Mouse (Mus musculus) hindbrain, embryonic 11.5 days (tissue): ENCODE results near the gene Deaf1. TPM values are rescaled to one million over a fixed set of nuclear protein-coding genes. Genes with fewer than 3 reads are reported as not detected.
A peak's percentile ranks its signal among the peaks of the same experiment; 100 is the strongest.

Experiments
- ATAC-seq: fragments of 200-750 bp; cut with Nextera tagmentation; 2 replicates; pipeline ENCODE4 v1.8.0; 2017; ENCODE audit warnings: mild to moderate bottlenecking, moderate TSS enrichment, moderate library complexity; ENCODE audit not compliant: low FRiP score
- DNase-seq: peaks from one replicate; pipeline ENCODE4 v3.0.0-alpha.2; 2015; ENCODE audit warnings: low spot score
- H3K27ac ChIP-seq: fragments of 300-500 bp; sonication (generic); 2 replicates; pipeline ENCODE4 v1.5.1; 2014; ENCODE audit warnings: mild to moderate bottlenecking, low read depth, low read length
- H3K27me3 ChIP-seq: fragments of 300-500 bp; sonication (generic); 2 replicates; pipeline ENCODE4 v1.6.1; 2014; ENCODE audit warnings: mild to moderate bottlenecking, low read length, moderate library complexity, mixed read lengths; ENCODE audit not compliant: control insufficient read depth, insufficient read depth
- H3K36me3 ChIP-seq: fragments of 300-500 bp; sonication (generic); 2 replicates; pipeline ENCODE4 v1.6.1; 2014; ENCODE audit warnings: mild to moderate bottlenecking, low read length, moderate library complexity, mixed read lengths; ENCODE audit not compliant: control insufficient read depth, insufficient read depth
- H3K4me1 ChIP-seq: fragments of 300-500 bp; sonication (generic); replicated peaks from 2 replicates; pipeline ENCODE4 v1.6.1; 2014; ENCODE audit warnings: low read length, mixed read lengths; ENCODE audit not compliant: control insufficient read depth, insufficient read depth
- H3K4me2 ChIP-seq: fragments of 300-500 bp; sonication (generic); replicated peaks from 2 replicates; pipeline ENCODE4 v1.6.1; 2014; ENCODE audit warnings: mild to moderate bottlenecking, low read depth, low read length
- H3K4me3 ChIP-seq: fragments of 300-500 bp; sonication (generic); 2 replicates; pipeline ENCODE4 v1.5.1; 2014; ENCODE audit warnings: low read depth, low read length
- H3K9ac ChIP-seq: fragments of 300-500 bp; sonication (generic); 2 replicates; pipeline ENCODE4 v1.6.1; 2014; ENCODE audit warnings: low read depth, low read length
- H3K9me3 ChIP-seq: fragments of 300-500 bp; sonication (generic); 2 replicates; pipeline ENCODE4 v1.6.1; 2016; ENCODE audit warnings: low read length; ENCODE audit not compliant: control insufficient read depth
- WGBS: fragments of 180-500 bp; shearing (Covaris S2); extraction: QIAGEN DNeasy Blood & Tissue Kit; methylation state at CpG from one replicate; pipeline ENCODE4 v1.1.7; 2014; 5-methylcytosine and 5-hydroxymethylcytosine counted together
- polyA plus RNA-seq: library from polyadenylated mRNA; unstranded; fragments of >200 nt; fragmentation: Nextera tagmentation; extraction: Ambion mirVana; gene quantifications from 2 replicates; pipeline ENCODE4 v1.2.1, GENCODE M21; 2014

Deaf1 gene
- polyA plus RNA-seq, 1 experiment from 2014 or later = 75.9 TPM

DNA sequence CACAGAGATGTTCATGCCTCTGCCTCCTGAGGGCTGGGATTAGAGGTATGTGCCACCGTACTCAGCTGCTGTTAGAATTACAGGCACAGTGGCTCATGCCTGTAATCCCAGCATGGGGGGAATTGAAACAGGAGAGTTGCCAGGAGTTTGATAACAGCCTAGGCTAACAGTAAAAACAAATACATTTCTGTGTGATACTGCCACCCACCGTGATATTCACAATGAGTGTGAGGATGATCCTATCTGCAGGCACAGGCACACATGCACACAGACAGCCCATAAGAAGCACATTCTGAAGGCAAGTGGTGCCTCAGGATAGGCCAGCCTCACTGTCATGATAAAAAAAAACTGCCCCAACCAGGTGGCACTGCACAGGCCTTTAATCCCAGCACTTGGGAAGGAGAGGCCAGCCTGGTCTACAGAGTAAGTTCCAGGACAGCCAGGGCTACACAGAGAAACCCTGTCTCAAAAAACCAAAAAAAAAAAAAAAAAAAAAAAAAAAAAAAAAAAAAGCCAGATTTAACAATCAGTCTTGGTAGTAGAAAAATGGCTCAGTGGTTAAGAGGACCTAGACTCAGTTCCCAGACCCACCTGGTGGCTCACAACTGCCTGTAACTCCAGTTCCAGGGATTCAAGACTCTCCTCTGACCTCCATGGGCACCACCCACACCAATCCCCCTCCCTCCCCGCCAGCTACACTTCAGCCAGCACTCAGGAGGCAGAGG, 29.4 kb downstream of the Deaf1 start:
- DNase-seq = no peak
- whole genome bisulfite sequencing = 88% methylated on average over 3 of the region's 3 CpGs
- Histone ChIP-seq H3K4me2 (no peak overlapping the region), H3K36me3 (0 out of 2 replicates have a peak, but pooled peaks cover 3% of the 10 kb centered on the region), H3K4me1 (peaks cover 4% of the 10 kb centered on the region), H3K9me3 (no peaks in the 10 kb centered on the region), H3K27ac (no peak overlapping the region), H3K4me3 (no peak overlapping the region), H3K9ac (no peak overlapping the region), H3K27me3 (peaks cover 28% of the 10 kb centered on the region)
- no peak for ATAC-seq

DNA sequence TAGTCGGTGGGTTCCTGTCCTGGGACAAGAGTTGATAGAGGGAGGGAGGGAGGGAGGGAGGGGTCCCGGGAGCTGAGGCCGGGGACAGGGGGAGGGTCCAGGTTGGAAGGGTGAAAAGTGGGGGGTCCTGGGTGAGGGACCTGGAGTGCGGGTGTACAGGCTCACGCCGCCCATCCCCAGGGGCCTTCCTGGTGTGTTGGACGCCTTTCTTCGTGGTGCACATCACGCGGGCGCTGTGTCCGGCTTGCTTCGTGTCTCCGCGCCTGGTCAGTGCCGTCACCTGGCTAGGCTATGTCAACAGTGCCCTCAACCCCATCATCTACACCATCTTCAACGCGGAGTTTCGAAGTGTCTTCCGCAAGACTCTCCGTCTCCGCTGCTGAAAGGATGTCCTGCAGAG, 33.0 kb downstream of the Deaf1 start:
- Histone ChIP-seq H3K9ac (no peak overlapping the region), H3K4me3 (peak overlapping the region; percentile 35), H3K27me3 (peaks cover 58% of the 10 kb centered on the region), H3K4me2 (peak overlapping the region; percentile 65), H3K4me1 (peaks cover 7% of the 10 kb centered on the region), H3K36me3 (0 out of 2 replicates have a peak, but pooled peaks cover 3% of the 10 kb centered on the region), H3K9me3 (no peaks in the 10 kb centered on the region), H3K27ac (no peak overlapping the region)
- DNase-seq (peak; percentile 37), ATAC-seq (peak; percentile 15; the same call in 1 of the 2 replicates)
- 8% methylated on average over 22 of the region's 22 CpGs for WGBS

DNA sequence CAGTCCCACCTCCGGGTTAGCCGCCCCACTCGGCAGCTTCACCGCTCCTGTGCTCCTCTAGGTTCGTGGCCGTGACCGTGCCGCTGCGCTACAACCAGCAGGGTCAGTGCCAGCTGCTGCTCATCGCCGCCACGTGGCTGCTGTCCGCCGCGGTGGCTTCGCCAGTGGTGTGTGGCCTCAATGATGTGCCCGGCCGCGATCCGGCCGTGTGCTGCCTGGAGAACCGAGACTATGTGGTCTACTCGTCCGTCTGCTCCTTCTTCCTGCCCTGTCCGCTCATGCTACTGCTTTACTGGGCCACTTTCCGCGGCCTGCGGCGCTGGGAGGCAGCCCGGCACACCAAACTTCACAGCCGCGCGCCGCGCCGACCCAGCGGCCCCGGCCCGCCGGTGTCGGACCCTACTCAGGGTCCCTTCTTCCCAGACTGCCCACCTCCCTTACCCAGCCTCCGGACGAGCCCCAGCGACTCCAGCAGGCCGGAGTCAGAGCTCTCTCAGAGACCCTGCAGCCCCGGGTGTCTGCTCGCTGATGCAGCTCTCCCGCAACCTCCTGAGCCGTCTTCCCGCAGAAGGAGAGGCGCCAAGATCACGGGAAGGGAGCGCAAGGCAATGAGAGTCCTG, 33.5 kb downstream of the Deaf1 start:
- H3K27me3 ChIP-seq = peaks cover 58% of the 10 kb centered on the region
- peak overlapping the region; percentile 65 for H3K4me2 ChIP-seq
- DNase-seq (peak; percentile 64), ATAC-seq (peak; percentile 43; the same call in 1 of the 2 replicates)
- no peak overlapping the region for H3K27ac ChIP-seq
- peak overlapping the region; percentile 35 for H3K4me3 ChIP-seq
- peaks cover 7% of the 10 kb centered on the region for H3K4me1 ChIP-seq
- no peaks in the 10 kb centered on the region for H3K9me3 ChIP-seq
- under 1% methylated on average over 52 of the region's 53 CpGs for WGBS
- 0 out of 2 replicates have a peak overlapping the region, but pooled peaks have one; percentile 1 for H3K9ac ChIP-seq
- 0 out of 2 replicates have a peak, but pooled peaks cover 3% of the 10 kb centered on the region for H3K36me3 ChIP-seq

DNA sequence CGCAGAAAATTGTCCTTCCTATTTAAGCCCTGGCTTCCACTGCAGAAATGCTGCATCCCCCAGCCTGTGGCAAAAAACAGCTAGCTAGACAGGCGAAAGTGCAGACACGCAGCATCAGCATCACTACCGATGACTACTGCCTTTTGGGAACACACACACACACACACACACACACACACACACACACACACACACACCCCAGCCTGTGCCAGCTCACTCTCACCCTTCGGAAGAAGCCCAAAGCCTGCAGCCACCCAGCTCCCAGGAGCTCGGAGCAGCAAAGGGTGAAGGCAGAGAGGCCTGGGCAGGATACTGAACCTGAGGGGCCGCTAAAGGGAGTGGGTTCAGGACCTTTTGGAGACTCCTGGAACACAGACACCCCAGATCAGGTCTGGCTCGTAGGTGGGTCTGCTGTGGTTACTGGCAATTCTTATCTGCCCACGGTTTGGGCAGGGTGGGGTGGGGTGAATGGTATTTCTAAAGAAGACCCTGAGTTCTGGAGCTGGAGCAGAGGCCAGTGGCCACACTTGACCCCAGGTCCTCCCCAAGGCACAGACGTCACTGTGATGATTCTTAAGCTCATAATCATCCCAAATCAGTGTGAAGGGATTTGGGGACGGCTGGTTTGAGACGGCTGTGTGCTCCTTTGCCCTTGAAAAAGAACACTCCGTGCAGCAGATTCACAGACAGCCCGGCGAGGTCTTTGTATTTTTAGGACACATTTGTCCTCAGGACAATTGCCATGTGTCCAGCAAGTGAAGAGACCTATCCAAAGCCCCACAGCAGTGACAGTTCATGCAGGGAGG, 34.7 kb downstream of the Deaf1 start:
- peak; percentile 31 for DNase-seq
- H3K36me3 ChIP-seq = no peaks in the 10 kb centered on the region
- peak overlapping the region; percentile 37 for H3K4me3 ChIP-seq
- no peak for ATAC-seq
- no peak overlapping the region for H3K27ac ChIP-seq
- WGBS = 34% methylated on average over 15 of the region's 15 CpGs
- H3K4me2 ChIP-seq = peak overlapping the region; percentile 77
- no peaks in the 10 kb centered on the region for H3K9me3 ChIP-seq
- peaks cover 58% of the 10 kb centered on the region for H3K27me3 ChIP-seq
- peaks cover 7% of the 10 kb centered on the region for H3K4me1 ChIP-seq
- H3K9ac ChIP-seq = peak overlapping the region; percentile 67; the same call in 1 of the 2 replicates

DNA sequence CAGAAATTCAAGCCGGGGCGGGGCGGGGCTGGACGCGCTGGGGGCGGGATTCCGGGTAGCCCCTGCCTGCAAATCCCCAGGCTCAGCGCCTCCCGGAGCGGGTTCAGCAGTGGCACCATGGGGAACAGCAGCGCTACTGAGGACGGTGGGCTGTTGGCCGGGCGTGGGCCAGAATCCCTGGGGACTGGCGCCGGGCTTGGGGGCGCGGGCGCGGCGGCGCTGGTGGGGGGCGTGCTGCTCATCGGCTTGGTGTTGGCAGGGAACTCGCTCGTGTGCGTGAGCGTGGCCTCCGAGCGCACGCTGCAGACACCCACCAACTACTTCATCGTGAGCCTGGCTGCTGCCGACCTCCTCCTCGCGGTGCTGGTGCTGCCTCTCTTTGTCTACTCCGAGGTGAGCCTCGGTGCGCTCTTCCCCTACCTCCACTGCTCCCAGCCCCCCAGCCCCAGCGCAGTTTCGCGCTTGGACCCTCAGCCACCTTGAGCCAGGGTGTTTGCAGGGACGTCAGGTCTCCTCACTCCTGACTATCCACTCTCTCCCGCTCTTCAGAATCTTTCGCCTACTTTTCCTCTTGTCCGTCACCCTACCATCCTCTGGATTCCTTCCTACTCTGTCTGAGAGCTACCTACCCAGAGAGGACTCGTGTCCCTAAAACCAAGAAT, 35.4 kb downstream of the Deaf1 start, which contains the start of gene Drd4:
Gene Drd4 (plus strand): TSS at position 86 of the 662 bp plus-strand sequence.
- Histone ChIP-seq H3K27me3 (peaks cover 58% of the 10 kb centered on the region), H3K4me2 (peak within 1 kb of the TSS; percentile 77), H3K9me3 (no peaks in the 10 kb centered on the region), H3K4me1 (peaks cover 7% of the 10 kb centered on the region), H3K4me3 (peak within 1 kb of the TSS; percentile 37), H3K27ac (no peak within 1 kb of the TSS), H3K9ac (peak within 1 kb of the TSS; percentile 67; the same call in 1 of the 2 replicates), H3K36me3 (no peaks in the 10 kb centered on the region)
- ATAC-seq (peak; percentile 48; the same call in 1 of the 2 replicates), DNase-seq (peak; percentile 53)
- 2% methylated on average over 45 of the region's 46 CpGs for WGBS

GRCm38 (mm10) chr7:141288042-141288441, 39.4 kb downstream of the Deaf1 start:
- no peak overlapping the region for H3K9ac ChIP-seq
- no peak for DNase-seq
- no peak overlapping the region for H3K4me3 ChIP-seq
- no peak for ATAC-seq
- no peak overlapping the region for H3K27ac ChIP-seq
- H3K27me3 ChIP-seq = peaks cover 30% of the 10 kb centered on the region
- WGBS = 82% methylated on average over 3 of the region's 3 CpGs
- H3K9me3 ChIP-seq = no peaks in the 10 kb centered on the region
- H3K36me3 ChIP-seq = no peaks in the 10 kb centered on the region
- no peak overlapping the region for H3K4me2 ChIP-seq
- peaks cover 3% of the 10 kb centered on the region; the same call in 1 of the 2 replicates for H3K4me1 ChIP-seq

DNA sequence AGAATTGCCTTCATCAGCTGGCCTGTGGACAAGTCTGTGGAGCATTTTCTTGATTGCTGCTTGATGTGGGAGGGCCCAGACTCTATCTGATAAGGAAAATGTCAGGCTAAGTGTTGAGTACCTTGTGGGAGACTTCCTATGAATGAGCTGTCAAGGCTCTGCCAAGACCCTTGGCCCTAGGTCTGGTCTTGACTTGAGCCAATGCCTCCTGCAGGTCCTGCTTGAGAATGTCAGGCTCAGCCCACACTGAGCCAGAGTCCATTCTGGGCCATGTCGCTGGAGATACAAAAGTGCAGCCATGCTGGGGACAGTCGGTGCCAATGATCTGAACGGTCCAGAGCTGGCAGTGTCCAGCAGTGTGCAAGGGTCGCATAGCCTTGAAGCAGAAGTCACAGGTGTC, 44.7 kb downstream of the Deaf1 start:
- no peak overlapping the region for H3K4me3 ChIP-seq
- no peak overlapping the region for H3K4me2 ChIP-seq
- no peak for DNase-seq
- H3K27me3 ChIP-seq = 0 out of 2 replicates have a peak, but pooled peaks cover 3% of the 10 kb centered on the region
- H3K9me3 ChIP-seq = no peaks in the 10 kb centered on the region
- H3K36me3 ChIP-seq = no peaks in the 10 kb centered on the region
- no peak for ATAC-seq
- no peak overlapping the region for H3K27ac ChIP-seq
- H3K4me1 ChIP-seq = peaks cover 5% of the 10 kb centered on the region; the same call in 1 of the 2 replicates
- H3K9ac ChIP-seq = no peak overlapping the region
- WGBS = 81% methylated on average over 4 of the region's 4 CpGs

DNA sequence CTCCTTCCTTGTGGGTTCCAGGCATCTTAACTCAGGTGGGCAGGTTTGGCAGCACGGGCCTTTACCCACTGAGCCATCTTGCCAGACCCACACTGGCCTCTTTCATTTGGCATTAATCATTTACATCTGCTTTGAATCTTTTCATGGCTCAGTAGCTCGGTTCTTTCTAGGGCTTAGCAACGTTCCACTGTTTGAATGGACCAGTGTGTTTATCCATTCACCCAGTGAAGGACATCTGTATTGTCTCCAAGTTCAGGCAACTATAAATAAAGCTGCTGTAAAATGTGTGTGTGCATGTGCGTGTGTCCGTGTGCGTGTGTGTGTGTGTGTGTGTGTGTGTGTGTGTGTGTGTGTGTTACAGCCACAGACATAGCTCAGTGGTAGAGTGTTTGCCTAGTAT, 46.0 kb downstream of the Deaf1 start:
- Histone ChIP-seq H3K4me1 (peaks cover 5% of the 10 kb centered on the region; the same call in 1 of the 2 replicates), H3K4me3 (no peak overlapping the region), H3K27ac (no peak overlapping the region), H3K9ac (no peak overlapping the region), H3K4me2 (no peak overlapping the region), H3K9me3 (no peaks in the 10 kb centered on the region), H3K36me3 (no peaks in the 10 kb centered on the region), H3K27me3 (0 out of 2 replicates have a peak, but pooled peaks cover 3% of the 10 kb centered on the region)
- no peak for DNase-seq
- ATAC-seq = no peak
- WGBS = 52% methylated on average over 6 of the region's 6 CpGs
